Mouse (Mus musculus): ENCODE data around the gene Tex26. TPM values are rescaled to one million over a fixed set of nuclear protein-coding genes. Genes with fewer than 3 reads are reported as not detected.

The Tex26 gene
- total RNA-seq, 1 experiment from 2014 or later, result not detected

GRCm38 (mm10) chr5:149481920-149482319, 42.5 kb downstream of the Tex26 start:
- ATAC-seq (ENCODE audit: extremely low read depth, insufficient number of reproducible peaks, low FRiP score, poor library complexity, severe bottlenecking), result no peak

- ATAC-seq (ENCODE audit: extremely low read depth, insufficient number of reproducible peaks, low FRiP score, poor library complexity, severe bottlenecking), result no peak
Measured at GRCm38 (mm10) chr5:149483321-149484052, 44.0 kb downstream of the Tex26 start.

GRCm38 (mm10) chr5:149484270-149484669, 44.8 kb downstream of the Tex26 start:
- no peak for ATAC-seq (ENCODE audit: extremely low read depth, insufficient number of reproducible peaks, low FRiP score, poor library complexity, severe bottlenecking)

- no peak for ATAC-seq (ENCODE audit: extremely low read depth, insufficient number of reproducible peaks, low FRiP score, poor library complexity, severe bottlenecking)
Measured at GRCm38 (mm10) chr5:149485447-149485846, 46.0 kb downstream of the Tex26 start.

- no peak for ATAC-seq (ENCODE audit: extremely low read depth, insufficient number of reproducible peaks, low FRiP score, poor library complexity, severe bottlenecking)
Measured at GRCm38 (mm10) chr5:149488360-149489021, 49.0 kb downstream of the Tex26 start.

GRCm38 (mm10) chr5:149489136-149489535, 49.7 kb downstream of the Tex26 start:
- ATAC-seq (ENCODE audit: extremely low read depth, insufficient number of reproducible peaks, low FRiP score, poor library complexity, severe bottlenecking), result no peak

- ATAC-seq (ENCODE audit: extremely low read depth, insufficient number of reproducible peaks, low FRiP score, poor library complexity, severe bottlenecking), result no peak
Measured at GRCm38 (mm10) chr5:149490275-149490674, 50.8 kb downstream of the Tex26 start.

GRCm38 (mm10) chr5:149495655-149496054, 56.2 kb downstream of the Tex26 start:
- no peak for ATAC-seq (ENCODE audit: extremely low read depth, insufficient number of reproducible peaks, low FRiP score, poor library complexity, severe bottlenecking)

- no peak for ATAC-seq (ENCODE audit: extremely low read depth, insufficient number of reproducible peaks, low FRiP score, poor library complexity, severe bottlenecking)
Measured at GRCm38 (mm10) chr5:149496401-149497066, 57.1 kb downstream of the Tex26 start.

- ATAC-seq (ENCODE audit: extremely low read depth, insufficient number of reproducible peaks, low FRiP score, poor library complexity, severe bottlenecking), result no peak
Measured at GRCm38 (mm10) chr5:149499936-149500335, 60.5 kb downstream of the Tex26 start.

- no peak for ATAC-seq (ENCODE audit: extremely low read depth, insufficient number of reproducible peaks, low FRiP score, poor library complexity, severe bottlenecking)
Measured at GRCm38 (mm10) chr5:149503423-149504175, 64.1 kb downstream of the Tex26 start.

- ATAC-seq (ENCODE audit: extremely low read depth, insufficient number of reproducible peaks, low FRiP score, poor library complexity, severe bottlenecking), result no peak
Measured at GRCm38 (mm10) chr5:149504985-149505384, 65.5 kb downstream of the Tex26 start.

GRCm38 (mm10) chr5:149506033-149506432, 66.6 kb downstream of the Tex26 start:
- ATAC-seq (ENCODE audit: extremely low read depth, insufficient number of reproducible peaks, low FRiP score, poor library complexity, severe bottlenecking), result no peak

- ATAC-seq (ENCODE audit: extremely low read depth, insufficient number of reproducible peaks, low FRiP score, poor library complexity, severe bottlenecking), result no peak
Measured at GRCm38 (mm10) chr5:149508094-149509029, 68.9 kb downstream of the Tex26 start.

- no peak for ATAC-seq (ENCODE audit: extremely low read depth, insufficient number of reproducible peaks, low FRiP score, poor library complexity, severe bottlenecking)
Measured at GRCm38 (mm10) chr5:149510323-149510722, 70.9 kb downstream of the Tex26 start.

- no peak for ATAC-seq (ENCODE audit: extremely low read depth, insufficient number of reproducible peaks, low FRiP score, poor library complexity, severe bottlenecking)
Measured at GRCm38 (mm10) chr5:149512695-149513094, 73.2 kb downstream of the Tex26 start.

GRCm38 (mm10) chr5:149513438-149514086, 74.1 kb downstream of the Tex26 start:
- ATAC-seq (ENCODE audit: extremely low read depth, insufficient number of reproducible peaks, low FRiP score, poor library complexity, severe bottlenecking), result no peak
